Mouse (Mus musculus) right cerebral cortex, postnatal 4 days (tissue): ENCODE data around the gene Kcnh4.

Experiments
- DNase-seq: peaks from one replicate; pipeline ENCODE4 v3.0.0-alpha.2; 2022

Kcnh4 gene

DNA sequence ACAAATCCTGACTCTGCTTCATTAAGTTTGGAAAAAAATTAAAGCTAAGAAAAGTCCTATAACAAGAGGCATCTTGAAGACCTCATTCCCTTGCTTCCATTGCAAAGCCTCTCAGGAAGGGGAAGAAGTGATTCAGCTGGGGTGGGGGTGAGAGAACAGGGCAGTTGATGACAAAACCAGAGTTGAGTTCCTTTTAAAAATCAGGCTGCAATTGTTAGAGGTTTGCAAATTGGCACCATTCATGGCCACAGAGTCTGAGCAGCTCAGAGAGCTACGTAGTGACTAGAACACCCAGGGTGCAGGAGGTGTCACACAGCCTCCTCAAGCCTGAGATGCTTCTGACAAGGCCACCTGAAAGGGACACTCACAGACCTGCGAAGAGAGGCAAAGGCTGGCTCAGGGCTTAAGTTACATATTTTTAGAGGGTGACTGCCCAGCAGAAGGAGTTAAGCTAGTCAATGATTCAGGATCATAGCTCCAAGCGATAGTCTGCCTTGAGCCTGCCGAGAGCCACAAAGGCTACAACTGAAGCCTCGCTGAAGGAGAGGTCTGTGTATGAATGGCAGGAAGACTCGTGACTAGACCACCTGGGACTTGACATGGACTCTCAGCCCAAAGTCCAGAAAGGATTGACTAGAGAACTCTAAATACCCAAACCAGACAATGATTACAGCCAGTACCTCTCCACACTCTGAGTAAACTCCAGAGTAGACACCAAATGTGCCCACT, 29.1 kb downstream of the Kcnh4 start:
- no peak for DNase-seq

DNA sequence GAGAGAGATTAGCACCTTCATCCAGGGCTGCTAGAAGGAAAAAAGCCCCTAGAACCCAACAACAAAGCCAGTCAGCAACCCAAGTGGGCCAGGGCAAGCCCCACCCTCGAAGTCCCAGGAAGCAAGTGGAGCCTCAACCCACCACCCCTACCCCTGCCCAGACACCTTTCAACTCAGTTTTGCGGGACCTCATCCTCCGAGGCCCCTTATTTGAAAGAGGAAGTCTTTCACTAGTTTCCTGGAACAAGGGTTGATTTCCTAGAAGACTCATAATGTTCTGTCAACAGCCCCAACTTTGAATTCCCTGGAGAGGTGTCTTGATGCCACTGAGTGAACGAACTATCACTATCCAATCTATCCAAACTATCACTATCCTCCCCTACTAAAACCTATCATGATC, 29.8 kb downstream of the Kcnh4 start:
- no peak for DNase-seq

DNA sequence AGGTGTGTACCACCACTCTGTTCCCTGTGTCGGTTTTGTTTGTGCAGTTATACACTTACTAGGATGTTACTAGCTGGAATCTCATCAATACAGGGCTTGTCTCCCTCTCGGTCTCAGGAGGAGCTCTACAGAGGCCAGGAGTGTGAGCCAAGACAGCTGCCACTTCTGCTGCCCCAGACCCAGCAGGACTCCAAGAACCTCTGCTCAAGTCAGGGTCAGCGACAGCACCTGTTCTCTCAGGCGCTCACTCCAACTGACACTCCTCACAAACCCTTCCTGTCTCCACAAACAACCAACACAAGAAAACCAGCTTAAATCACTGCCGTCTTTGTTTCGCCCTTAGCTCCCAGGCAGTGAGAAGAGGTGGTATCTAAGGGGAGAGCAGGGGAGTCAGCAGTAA, 31.1 kb downstream of the Kcnh4 start:
- DNase-seq, result no peak

DNA sequence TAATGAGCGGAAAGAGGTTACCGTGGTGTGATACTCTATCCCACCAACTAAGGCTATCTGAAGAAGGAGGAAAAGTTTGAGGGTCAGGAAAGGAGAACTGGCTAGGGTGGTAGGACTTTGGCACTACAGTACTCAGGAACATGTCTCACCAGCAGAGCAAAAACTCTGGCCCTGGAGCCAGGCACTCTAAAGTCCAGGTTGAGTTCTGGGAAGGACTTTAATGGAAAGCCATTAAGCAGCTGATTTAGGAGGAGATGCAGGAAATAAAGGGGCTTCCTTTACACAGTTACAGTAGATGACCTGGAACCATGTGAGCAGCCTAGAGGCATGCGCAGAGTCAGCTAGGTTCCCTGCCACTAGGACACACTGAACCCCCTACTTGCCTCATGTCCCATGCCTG, 32.5 kb downstream of the Kcnh4 start:
- no peak for DNase-seq

DNA sequence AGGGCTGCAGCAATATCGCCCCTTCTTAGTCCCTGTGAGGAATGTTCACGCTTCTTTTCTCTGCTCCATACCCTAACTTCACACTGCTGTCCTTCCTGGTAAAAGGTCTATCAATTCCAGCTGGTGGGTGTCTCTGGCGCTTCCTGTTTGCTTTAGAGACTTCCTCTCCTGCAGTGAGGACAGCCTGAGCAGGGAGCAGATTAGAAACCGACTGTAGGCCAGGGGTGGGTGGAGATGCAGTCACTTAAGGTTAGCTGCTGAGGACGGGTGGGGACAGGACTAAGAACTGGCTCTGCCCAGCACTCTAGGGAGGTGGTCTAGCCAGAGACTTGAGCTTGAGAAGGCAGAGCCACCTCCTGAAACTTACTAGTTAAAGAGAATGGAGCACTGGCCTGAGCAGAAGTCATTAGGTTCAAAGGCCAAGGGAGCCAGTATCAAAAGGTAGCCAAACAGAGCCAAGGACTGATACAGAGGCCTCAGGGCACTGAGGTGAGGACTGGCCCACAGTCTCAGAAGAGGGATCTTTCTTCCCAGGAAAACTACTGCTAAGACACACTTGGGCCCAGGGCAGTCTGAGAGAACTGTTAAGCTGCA, 34.7 kb downstream of the Kcnh4 start:
- DNase-seq, result no peak

DNA sequence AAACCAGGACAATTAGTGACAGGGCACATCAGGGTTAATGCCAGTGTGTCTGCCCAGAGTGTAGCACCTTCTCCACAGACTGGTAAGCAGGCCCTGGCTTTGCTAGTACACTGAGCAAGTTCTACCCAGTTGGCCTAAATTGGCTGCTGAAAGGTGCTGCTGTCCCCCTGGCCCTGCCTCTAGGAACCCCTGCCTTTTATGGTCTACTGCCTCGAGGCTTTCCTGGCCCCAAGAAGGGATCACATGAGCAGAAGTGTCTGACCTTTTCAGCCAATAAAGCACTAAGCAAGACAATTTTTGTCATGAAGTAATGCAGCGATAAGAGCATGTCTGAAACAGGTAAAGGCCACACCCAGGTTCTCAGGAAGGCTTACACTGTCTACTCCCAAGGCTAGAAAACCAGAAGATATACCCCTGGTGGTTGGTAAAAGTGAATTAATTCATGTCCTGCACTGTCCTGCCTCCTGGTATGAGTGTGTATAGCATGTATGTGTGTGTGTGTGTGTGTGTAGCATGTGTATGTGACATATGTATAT, 37.2 kb downstream of the Kcnh4 start:
- no peak for DNase-seq

DNA sequence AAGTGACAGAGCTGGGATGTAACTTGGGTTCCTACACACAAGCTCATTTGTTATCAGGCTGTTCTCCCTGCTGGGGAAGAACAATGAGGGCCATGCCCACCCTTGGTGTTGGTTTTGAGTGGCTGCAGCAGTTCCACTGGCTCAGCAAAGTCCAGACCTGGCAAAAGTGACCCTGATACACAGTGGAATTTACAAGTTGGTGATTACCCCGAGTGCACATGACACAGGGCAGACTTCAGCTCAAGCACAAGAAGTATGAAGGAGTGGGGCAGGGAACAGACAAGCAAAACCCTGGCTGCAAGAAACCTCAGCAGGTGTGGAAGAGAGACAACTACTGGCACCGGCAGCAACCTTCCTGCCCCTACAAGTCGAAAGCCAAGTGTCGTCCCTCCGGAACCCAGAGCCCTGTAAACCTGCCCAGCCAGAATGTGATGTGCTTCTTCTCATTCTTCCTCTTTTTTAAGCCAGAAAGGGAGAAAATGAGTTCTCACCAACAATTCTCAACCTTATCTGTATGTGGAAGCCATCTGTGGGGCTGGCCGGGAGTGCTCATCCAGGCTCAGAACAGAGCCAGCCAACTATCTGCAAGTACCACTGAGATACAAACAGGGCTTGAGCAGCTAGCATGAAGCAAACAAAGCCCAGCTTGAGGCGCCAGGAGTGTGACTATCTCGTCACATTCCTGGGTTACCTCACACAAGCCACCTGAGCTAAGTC, 37.8 kb downstream of the Kcnh4 start:
- no peak for DNase-seq

DNA sequence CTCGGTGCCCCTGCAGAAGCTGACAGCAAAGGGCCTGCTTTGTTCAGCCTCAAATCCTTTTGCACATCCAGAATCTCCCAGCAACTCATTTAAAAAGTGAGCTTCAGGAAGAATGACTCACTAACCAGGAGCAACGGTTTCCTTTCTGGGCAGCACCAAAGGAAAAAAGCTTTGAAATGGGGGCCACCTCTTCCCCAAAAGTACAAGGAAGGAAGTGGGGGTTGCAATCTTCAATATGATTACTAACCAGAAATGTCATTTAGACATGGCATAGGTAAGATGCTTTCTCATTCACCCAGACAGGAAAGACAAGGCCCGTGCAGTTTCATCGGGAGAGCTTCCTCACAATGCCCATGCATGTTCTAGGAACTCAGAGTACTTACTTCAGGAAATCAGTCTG, 38.5 kb downstream of the Kcnh4 start:
- no peak for DNase-seq

DNA sequence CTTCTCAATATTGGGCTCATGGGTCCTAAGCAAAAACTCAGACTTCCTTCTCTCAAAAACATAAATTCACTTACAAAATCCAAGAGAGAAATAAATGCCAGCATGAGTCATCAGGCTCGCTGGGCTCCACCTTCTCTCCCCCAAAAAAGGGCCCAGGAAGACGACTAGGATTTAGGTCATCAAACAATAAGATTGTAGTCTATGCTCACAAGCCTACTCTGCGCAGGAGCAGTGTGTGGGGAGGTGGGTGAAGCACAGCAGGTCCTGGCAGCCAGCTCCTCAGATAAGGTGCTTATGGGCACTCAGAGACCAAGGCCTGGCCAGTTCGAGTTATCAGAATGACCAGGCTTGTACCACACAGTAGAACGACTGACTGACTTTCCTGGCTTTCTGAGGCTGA, 39.4 kb downstream of the Kcnh4 start:
- DNase-seq, result no peak

DNA sequence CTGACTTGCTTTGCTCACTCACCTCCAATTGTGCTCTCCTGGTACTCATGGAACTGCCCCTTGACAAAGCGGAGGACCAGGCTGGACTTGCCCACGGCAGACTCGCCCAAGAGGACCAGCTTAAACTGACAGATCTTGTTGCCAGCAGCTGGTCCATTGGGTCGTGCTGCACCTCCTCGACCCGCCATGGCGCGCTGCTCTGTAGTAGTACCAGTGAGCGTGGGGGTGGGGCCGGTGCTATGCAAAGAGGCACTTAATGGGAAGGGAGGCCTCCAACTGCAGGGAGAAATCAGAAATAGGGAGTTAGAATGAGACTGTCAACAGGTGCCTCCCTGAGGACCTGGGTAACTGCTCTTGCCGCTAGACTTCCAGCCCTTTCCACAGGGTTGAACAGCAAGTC, 39.8 kb downstream of the Kcnh4 start:
- no peak for DNase-seq

DNA sequence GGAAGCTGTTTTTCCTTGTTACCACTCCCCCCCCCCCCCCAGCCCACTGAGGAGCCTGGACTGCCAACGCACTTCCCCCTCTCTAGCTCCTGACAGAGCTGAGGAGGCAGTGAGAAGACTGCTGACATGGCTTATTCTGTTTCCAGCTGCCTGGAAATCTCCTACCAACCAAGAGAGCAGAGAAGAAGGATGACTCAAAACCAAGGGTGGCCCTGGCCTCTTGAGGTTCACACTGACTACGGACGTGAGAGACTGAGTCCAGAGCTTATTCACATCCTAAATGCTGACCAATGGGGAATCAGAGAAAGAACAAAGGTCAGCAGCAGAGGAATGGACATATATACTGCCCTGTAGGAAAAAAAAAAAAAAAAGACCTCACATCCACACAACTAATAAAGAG, 40.4 kb downstream of the Kcnh4 start:
- DNase-seq, result no peak

DNA sequence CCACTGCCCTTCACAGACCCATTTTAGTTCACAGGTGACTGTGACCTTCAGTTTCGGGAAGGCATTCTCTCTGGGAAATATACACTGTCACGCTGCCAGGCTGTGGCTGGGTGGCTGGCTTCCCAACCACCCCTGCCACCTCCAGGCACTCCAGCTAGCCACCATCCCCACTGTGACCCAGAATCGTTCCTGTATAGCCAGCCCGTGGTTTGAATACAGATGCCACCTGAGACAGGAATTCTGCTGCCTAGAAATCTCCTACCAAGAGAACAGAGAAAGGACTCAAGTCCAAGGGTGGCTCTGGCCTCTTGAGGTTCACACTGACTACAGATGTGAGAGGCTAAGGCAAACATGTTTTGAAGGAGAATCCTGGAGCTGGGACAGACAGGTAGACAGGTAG, 40.9 kb downstream of the Kcnh4 start:
- DNase-seq, result no peak

DNA sequence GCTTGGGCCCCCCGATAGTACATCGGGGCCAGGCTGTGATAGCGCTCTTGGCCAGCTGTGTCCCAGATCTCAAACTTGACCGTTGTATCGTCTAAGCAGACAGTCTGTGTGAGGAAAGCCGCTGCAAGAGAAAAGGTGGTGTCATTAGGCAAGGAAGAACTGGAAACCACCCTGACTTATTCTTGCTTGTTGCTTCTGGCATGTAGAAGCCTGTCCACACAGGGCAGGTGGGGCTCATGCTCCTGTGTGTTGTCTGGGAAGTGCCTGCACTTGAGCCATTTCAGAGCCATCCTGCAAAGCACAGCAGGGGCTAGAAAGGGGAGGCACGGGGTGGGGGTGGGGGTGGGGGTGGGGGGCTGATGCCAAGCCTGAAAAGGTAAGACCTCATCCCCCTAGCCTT, 41.3 kb downstream of the Kcnh4 start:
- DNase-seq, result no peak

DNA sequence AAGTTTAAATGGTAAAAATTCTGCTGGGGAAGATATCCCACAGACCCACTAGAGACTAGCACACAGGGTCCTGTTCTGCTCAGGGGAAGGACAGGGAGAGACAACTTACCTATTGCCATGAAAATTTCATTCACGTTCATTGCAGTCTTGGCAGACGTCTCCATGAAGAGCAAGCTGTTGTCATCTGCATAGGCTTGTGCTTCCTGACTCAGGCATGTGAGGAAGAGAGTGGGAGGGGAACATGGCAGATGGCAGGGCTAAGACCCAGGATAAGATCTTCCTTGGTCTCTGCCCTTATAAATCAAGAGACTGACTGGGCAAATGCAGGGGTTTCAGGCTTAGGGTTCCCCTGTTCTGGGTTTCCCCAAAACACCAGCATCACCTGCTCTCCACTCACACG, 43.1 kb downstream of the Kcnh4 start:
- DNase-seq, result no peak

DNA sequence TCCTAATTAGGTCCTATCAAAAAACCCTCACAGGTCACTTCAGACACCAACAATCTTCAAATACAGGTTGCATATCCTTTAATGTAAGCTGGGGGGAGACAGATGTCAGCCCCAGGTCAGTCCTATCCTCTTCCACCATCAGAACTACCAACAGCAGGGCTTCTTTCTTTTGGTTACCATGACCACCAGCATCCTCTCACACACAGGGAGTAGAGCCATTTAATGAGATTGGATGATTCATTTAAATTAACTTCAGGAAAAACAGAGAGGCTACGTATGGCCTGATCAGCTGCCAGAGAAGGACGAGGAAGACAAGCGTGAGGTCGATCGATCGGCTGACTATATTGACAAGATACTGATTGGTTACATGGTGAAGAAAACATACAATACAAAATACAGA, 44.8 kb downstream of the Kcnh4 start:
- no peak for DNase-seq

DNA sequence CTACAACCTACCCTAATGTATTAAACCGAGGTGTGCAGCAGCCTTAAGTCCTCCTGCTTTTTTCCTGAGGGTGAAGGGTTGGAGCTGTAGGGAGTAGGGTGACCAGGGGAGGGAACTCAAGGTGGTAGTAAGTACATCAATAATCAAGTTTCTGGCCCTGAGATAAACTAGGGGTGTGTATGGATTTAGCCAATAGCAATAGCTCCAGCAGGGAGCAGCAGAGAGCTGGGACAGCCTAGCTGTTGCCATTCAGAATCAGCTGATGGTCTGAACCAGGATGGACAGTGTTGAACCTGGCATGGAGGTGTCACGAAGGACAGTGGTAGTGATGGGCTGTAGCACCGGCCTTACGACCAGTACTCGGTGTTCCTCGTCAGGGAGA, 45.2 kb downstream of the Kcnh4 start:
- DNase-seq, result peak; percentile 91

DNA sequence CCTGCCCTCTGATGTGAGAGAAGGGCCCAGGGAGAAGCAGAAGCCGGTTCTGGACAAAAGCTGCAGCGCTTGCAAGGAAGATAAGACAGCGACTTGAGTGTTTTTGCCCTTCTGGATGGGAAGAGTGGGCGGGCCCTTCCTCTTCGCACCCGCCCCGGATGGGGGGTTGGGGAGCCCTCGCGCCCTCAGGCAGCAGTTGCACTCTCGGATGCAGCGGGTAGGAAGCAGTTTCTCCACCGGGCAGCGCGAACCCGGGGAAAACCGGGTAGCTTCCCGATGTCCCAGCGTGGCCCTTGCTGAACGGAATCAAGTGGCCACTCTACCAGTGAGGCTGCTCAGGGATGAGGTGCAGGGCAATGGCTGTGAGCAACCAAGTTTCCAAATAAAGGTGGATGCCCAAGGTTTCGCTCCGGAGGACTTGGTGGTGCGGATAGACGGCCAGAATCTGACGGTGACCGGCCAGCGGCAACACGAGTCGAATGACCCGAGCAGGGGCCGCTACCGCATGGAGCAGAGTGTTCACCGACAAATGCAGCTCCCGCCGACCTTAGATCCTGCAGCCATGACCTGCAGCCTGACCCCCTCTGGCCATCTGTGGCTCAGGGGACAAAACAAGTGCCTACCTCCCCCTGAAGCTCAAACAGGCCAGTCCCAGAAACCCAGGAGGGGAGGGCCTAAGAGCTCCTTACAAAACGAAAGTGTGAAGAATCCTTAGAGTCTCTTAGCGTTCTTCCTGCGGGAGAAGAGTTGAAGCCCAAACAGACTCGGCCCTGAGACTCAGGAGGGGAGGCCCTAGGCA, 45.8 kb downstream of the Kcnh4 start, which contains the start of gene Hspb9:
Hspb9 (plus strand) TSS at position 116 of the 799 bp plus-strand sequence.
- DNase-seq, result peak; percentile 45

DNA sequence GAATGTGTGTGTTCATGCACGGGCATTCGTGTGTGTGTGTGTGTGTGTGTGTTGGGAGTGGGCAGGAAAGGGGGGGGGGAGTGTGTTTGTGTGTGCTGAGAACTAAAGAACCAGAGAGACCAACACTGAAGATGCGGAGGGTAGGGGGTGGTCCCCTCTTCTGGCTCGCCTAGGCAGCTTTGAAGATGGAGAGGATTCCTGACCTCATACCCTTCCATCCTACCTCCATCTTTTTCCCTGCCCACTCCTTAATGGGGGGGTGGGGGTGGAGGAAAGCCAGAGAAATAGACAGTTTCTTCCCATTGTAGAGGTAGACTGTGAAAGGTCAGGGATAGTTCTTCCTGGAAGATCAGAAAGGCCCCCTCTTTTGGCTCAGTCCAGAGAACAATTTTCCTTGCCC, 46.6 kb downstream of the Kcnh4 start:
- DNase-seq, result no peak

DNA sequence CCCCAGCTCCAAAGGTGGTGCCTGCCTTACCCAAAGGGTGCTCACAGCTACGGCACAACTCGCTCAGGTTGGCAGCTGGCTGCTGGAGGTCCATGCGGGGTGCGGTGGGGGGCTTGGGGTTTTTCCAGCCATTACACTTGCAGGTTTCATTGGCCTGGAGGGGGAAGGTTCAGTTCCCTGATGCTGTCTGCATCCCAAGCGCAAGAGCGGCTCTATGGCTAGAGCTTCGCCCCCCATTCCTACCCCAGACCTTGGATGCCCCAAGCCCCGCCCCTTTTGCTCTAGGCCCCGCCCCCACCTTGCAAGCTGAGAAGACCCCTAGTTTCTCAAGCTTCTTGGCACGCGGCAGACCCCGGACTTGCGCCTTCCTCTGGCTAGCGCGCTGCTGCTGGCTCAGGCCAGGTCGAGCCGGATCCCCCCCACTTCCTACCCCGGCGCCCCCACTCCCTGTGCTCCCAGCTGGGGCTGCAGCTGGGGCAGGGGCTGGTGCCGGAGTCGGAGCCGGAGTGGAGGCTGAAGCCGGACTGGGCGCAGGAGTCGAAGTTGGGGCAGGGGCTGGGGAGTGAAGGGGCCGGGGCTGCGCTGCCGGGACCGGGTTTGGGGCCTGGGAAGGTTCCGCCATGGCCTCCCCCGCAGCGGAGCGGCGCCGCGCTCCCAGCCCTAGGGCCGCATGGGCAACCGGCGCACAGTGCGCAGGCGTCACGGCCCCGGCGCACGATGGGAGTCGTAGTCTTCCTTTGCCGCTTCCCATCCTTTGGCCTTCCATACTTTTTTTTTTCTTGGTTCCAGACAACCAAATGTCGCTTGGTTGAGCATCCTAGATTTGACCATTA, 47.7 kb downstream of the Kcnh4 start, which contains the start of gene Kat2a:
Kat2a (minus strand) TSS at position 683 of the 833 bp plus-strand sequence.
- peak; percentile 82 for DNase-seq

DNA sequence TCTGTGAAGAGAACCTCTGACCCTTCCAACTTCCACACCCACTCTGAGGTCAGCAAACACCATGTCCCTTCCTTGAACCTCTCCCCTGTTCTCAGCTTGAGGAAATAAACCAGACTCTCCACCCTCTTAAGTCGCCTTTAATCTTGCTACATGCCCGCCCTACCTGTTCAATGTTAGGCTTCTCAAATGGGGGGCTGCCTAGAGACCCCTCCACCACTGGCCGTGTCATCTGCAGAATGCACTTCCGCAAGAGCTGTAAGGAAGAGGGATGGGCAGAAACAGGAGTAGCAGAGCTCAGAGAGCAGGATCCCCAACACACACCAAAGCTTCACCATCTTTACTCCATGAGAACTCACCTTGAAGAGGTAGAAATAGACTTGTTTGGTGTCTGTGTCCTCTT, 48.8 kb downstream of the Kcnh4 start:
- DNase-seq, result no peak

DNA sequence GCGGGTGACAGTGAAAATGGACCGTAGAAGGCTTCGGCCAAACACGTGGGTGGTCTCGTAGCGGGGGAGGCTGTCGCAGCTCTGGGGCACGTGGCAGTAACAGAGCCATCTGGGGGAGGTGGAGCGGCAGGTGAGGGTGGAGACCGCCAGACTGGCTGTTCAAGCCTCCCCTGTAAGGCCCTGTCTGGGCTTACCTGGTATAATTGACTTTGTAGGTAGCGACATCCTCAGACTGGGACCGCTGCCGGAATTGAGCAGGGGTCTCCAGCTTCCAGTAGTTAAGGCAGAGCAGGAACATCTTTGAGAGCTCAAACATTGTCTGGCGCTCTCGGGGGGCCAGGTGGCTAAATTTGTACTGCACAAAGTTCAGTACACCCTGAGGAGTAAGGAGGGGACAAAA, 49.2 kb downstream of the Kcnh4 start:
- no peak for DNase-seq

DNA sequence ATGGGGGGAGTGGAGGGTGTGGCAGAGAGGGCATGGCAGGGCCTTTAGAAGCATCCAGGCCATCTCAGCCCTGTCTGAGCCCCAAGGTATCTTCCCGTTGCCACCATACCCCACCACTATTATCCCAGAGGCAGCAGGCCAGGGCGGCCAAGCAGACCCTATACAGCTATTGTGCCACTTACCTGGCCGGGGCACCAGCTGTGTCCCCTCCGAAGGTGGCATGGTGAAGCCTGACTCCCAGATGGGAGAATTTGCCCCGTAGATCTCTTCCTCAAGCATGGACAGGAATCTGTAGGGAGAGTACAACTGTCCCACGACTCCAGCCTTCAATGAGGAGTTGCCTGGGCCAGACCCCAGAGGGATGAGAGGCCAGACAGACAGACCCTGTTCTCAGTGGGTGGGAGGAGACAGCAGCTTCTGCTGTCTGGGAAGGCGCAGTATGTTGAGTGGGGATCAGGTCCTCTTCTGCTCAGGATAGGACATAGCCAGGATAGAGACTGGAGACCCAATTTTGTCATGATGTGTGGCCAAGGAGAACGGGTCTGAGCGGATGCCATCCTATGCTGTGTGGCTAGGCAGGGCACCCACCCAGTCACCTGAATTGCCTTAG, 50.4 kb downstream of the Kcnh4 start:
- DNase-seq, result no peak
